Mouse (Mus musculus) midbrain, postnatal 0 days (tissue): ENCODE data around the gene Ptprn2. TPM values are rescaled to one million over a fixed set of nuclear protein-coding genes. Genes with fewer than 3 reads are reported as not detected.

ENCODE experiments used
- ATAC-seq: fragments of 200-750 bp; cut with Nextera tagmentation; 2 replicates; pipeline ENCODE4 v1.8.0; 2017; ENCODE audit warnings: moderate number of reproducible peaks, mild to moderate bottlenecking, moderate TSS enrichment, moderate library complexity; ENCODE audit not compliant: low FRiP score
- DNase-seq: peaks from one replicate; pipeline ENCODE4 v3.0.0-alpha.2; 2015; ENCODE audit warnings: low spot score
- H3K27ac ChIP-seq: fragments of 300-500 bp; sonication (generic); 2 replicates; pipeline ENCODE4 v1.5.1; 2014; ENCODE audit warnings: low read depth, mild to moderate bottlenecking, low read length, mixed read lengths
- H3K27me3 ChIP-seq: fragments of 300-500 bp; sonication (generic); 2 replicates; pipeline ENCODE4 v1.6.1; 2014; ENCODE audit warnings: low read length, control low read depth, mixed read lengths; ENCODE audit not compliant: insufficient read depth
- H3K36me3 ChIP-seq: fragments of 300-500 bp; sonication (generic); 2 replicates; pipeline ENCODE4 v1.6.1; 2014; ENCODE audit warnings: low read length, control low read depth, mixed read lengths; ENCODE audit not compliant: insufficient read depth
- H3K4me1 ChIP-seq: fragments of 300-500 bp; sonication (generic); 2 replicates; pipeline ENCODE4 v1.6.1; 2014; ENCODE audit warnings: mild to moderate bottlenecking, control low read depth, antibody characterized with exemption, low read length, mixed read lengths; ENCODE audit not compliant: insufficient read depth
- H3K4me2 ChIP-seq: fragments of 300-500 bp; sonication (generic); 2 replicates; pipeline ENCODE4 v1.6.1; 2014; ENCODE audit warnings: low read depth, mild to moderate bottlenecking, low read length, mixed read lengths; ENCODE audit not compliant: poor library complexity, severe bottlenecking
- H3K4me3 ChIP-seq: fragments of 300-500 bp; sonication (generic); 2 replicates; pipeline ENCODE4 v1.5.1; 2014; ENCODE audit warnings: low read depth, mild to moderate bottlenecking, low read length, moderate library complexity
- H3K9ac ChIP-seq: fragments of 300-500 bp; sonication (generic); replicated peaks from 2 replicates; pipeline ENCODE4 v1.6.1; 2014; ENCODE audit warnings: mild to moderate bottlenecking, low read length, moderate library complexity, mixed read lengths; ENCODE audit not compliant: poor library complexity, severe bottlenecking
- H3K9me3 ChIP-seq: fragments of 300-500 bp; sonication (generic); 2 replicates; pipeline ENCODE4 v1.6.1; 2016; ENCODE audit warnings: low read length, control low read depth
- CTCF ChIP-seq: IDR thresholded peaks from 2 replicates; pipeline ENCODE4 v1.5.1; 2016; ENCODE audit warnings: antibody characterized with exemption, mild to moderate bottlenecking
- WGBS: fragments of 180-500 bp; shearing (Covaris S2); extraction: QIAGEN DNeasy Blood & Tissue Kit; methylation state at CpG from one replicate; pipeline ENCODE4 v1.1.7; 2014; 5-methylcytosine and 5-hydroxymethylcytosine counted together
- polyA plus RNA-seq: library from polyadenylated mRNA; unstranded; fragments of >200 nt; fragmentation: Nextera tagmentation; extraction: Ambion mirVana; gene quantifications from 2 replicates; pipeline ENCODE4 v1.2.1, GENCODE M21; 2015
- total RNA-seq: library from RNA; depleted of rRNA; stranded (reverse); fragments of >200 nt; gene quantifications from 2 replicates; pipeline ENCODE4 v1.2.3, GENCODE M21; 2014

Ptprn2 gene
- total and polyA plus RNA-seq, 2 experiments from 2014 or later: 22.2 to 110 TPM

- WGBS: 90% methylated on average over 20 of the region's 20 CpGs
These were observed 111.5 kb downstream of the Ptprn2 start for GRCm38 (mm10) chr12:116596993-116597392.

GRCm38 (mm10) chr12:116597670-116598069 is 112.2 kb downstream of the Ptprn2 start:
- H3K27ac ChIP-seq: no peak overlapping the region; the same call in 1 of the 2 replicates
- no peak overlapping the region for H3K4me2 ChIP-seq
- TF ChIP-seq CTCF: no peak
- no peak overlapping the region for H3K4me3 ChIP-seq
- no peak for ATAC-seq
- H3K36me3 ChIP-seq: no peaks in the 10 kb centered on the region
- peaks cover 23% of the 10 kb centered on the region for H3K4me1 ChIP-seq
- no peaks in the 10 kb centered on the region for H3K27me3 ChIP-seq
- DNase-seq: no peak
- 55% methylated on average over 5 of the region's 5 CpGs for WGBS
- H3K9ac ChIP-seq: no peak overlapping the region
- no peaks in the 10 kb centered on the region for H3K9me3 ChIP-seq

More at GRCm38 (mm10) chr12:116596993-116597392, 111.5 kb downstream of the Ptprn2 start:
- H3K9ac ChIP-seq: no peak overlapping the region
- ATAC-seq (no peak), DNase-seq (no peak)
- no peak overlapping the region for H3K27ac ChIP-seq
- H3K27me3 ChIP-seq: no peaks in the 10 kb centered on the region
- H3K9me3 ChIP-seq: no peaks in the 10 kb centered on the region
- no peak for TF ChIP-seq CTCF
- no peak overlapping the region for H3K4me3 ChIP-seq
- no peaks in the 10 kb centered on the region for H3K36me3 ChIP-seq
- H3K4me1 ChIP-seq: peaks cover 23% of the 10 kb centered on the region
- H3K4me2 ChIP-seq: no peak overlapping the region

DNA sequence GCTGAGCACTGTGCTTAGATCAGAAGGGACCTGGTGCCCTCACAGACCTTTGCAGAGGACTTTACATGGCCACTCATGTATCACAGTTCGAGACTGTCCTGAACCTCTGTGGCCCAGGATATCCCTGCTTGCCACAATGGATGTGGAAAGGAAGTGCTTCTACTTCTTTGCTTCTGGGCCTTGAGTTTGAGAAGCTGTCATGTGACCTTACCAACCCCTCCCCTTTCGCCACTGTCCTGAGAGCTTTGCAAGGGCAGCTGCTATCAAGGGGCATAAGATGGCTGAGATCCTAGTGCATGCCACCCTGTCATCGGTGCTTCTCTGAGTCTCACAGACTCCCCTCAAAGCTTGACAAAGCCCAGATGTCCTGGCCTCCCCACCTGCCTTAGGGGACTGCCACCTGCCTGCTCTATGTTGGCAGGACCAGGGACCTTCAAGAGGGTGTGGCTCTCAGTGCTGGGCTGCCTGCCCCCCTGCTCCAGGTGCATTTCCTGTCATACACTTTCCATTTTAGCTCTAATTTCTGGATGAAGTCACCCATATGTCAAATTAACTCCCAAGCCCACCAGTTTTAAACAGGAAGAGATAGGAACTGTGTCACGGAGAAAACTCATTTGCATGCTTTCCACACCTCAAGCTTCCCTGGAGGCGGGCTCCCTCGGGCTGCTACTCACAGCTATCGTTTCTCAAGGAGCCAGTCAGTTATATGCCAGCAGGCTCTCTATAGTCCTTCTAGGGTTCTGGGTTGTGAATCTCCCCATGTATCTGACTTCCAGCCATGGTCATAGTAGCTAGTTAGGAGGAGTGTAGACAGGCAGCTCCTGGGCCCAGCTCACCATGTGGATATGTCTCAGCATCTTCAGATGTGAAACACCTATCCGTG is 112.8 kb downstream of the Ptprn2 start:
- WGBS: 52% methylated on average over 8 of the region's 8 CpGs
- TF ChIP-seq CTCF: no peak
- DNase-seq: no peak
- no peak overlapping the region for H3K9ac ChIP-seq
- H3K27me3 ChIP-seq: no peaks in the 10 kb centered on the region
- H3K4me3 ChIP-seq: no peak overlapping the region
- peak; percentile 21; the same call in 1 of the 2 replicates for ATAC-seq
- H3K9me3 ChIP-seq: no peaks in the 10 kb centered on the region
- peak overlapping the region; percentile 77 for H3K27ac ChIP-seq
- H3K4me2 ChIP-seq: no peak overlapping the region
- peaks cover 23% of the 10 kb centered on the region for H3K4me1 ChIP-seq
- no peaks in the 10 kb centered on the region for H3K36me3 ChIP-seq

DNA sequence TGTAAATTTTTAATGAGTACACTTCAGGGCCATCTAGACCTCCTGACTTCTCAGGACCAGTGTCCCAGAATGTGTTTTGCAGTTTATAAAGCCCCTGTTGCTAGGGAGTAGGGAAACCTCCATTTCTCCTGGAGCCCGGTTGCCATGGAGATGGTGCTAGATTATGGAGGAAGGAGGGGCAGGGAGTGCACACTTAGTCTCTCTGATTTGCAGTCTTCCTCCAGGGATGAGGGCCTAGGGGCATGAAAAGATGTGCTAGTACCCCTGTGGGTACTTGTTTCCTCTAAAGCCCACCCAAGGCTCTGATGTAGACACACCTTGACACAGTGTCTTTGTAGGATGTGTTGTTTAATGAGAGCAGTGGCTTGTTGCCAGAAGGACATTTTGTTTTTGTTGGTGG is 114.0 kb downstream of the Ptprn2 start:
- Histone ChIP-seq H3K27me3 (no peaks in the 10 kb centered on the region), H3K36me3 (no peaks in the 10 kb centered on the region), H3K9me3 (no peaks in the 10 kb centered on the region), H3K4me3 (no peak overlapping the region), H3K4me2 (no peak overlapping the region), H3K9ac (no peak overlapping the region), H3K4me1 (peaks cover 23% of the 10 kb centered on the region), H3K27ac (peak overlapping the region; percentile 77)
- ATAC-seq (peak; percentile 87), DNase-seq (peak; percentile 88)
- no peak for TF ChIP-seq CTCF
- WGBS: 27% methylated on average over 1 of the region's 1 CpGs

DNA sequence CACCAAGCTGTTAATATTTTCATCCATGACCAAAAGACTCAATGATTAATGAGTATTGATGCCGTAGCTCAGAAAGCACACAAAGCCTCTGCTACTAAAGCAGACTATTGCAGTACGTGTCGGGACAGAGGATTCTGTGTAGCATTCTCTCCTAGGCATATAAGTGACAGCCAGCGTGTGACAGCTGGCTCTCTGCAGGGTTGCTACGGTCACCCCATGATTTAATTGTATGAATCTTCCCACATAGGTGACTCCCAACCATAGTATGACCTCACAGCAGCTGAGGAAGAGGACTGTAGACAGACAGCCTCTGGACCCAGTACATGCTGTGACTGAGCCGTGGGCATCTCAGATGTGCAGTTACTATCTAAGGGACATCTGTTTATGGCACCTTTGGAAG is 114.5 kb downstream of the Ptprn2 start:
- WGBS: 22% methylated on average over 6 of the region's 6 CpGs
- no peak overlapping the region for H3K4me2 ChIP-seq

DNA sequence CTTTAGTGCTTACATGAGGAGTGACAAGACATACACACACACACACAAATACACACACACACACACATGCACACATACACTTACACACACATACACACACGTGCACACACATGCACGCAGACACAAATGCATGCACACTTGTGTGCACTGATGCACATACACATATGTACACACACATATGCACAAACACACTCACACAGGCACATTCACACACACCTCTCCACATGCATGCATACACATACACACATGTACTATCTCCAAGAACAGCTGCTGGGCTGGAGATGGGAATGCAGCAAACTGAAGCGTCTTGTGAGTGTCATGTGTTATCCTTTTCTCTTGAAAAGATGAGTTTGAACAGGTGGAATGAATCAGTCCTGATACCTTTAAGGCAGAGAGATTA is 115.9 kb downstream of the Ptprn2 start:
- Histone ChIP-seq H3K4me3 (no peak overlapping the region), H3K9ac (no peak overlapping the region), H3K4me2 (no peak overlapping the region), H3K27ac (no peak overlapping the region), H3K9me3 (no peaks in the 10 kb centered on the region), H3K36me3 (no peaks in the 10 kb centered on the region), H3K27me3 (no peaks in the 10 kb centered on the region), H3K4me1 (peaks cover 23% of the 10 kb centered on the region)
- TF ChIP-seq CTCF: no peak
- ATAC-seq (no peak), DNase-seq (no peak)
- 90% methylated on average over 3 of the region's 3 CpGs for WGBS

More for the DNA sequence above, 114.5 kb downstream of the Ptprn2 start:
- Histone ChIP-seq H3K4me3 (no peak overlapping the region), H3K9me3 (no peaks in the 10 kb centered on the region), H3K36me3 (no peaks in the 10 kb centered on the region), H3K4me1 (peaks cover 23% of the 10 kb centered on the region), H3K9ac (no peak overlapping the region; the same call in 1 of the 2 replicates), H3K27ac (peak overlapping the region; percentile 77), H3K27me3 (no peaks in the 10 kb centered on the region)
- DNase-seq: no peak
- ATAC-seq: peak; percentile 65; the same call in 1 of the 2 replicates
- TF ChIP-seq CTCF: no peak
